Mouse (Mus musculus): ENCODE measurements around the gene Magi1. TPM values are rescaled to one million over a fixed set of nuclear protein-coding genes. Genes with fewer than 3 reads are reported as not detected.
"Not testable (repeated sequence)": the region's sequence is repeated elsewhere in the genome, so short reads cannot be mapped to it uniquely, and the experiment has no call there.

The Magi1 gene
- polyA plus RNA-seq, 1 experiment from 2014 or later, result 25.0 TPM

GRCm38 (mm10) chr6:94026361-94026760, 257.4 kb downstream of the Magi1 start:
- no peak for DNase-seq (ENCODE audit: low spot score)
- Histone ChIP-seq H3K27me3 (ENCODE audit: insufficient read depth, poor library complexity, severe bottlenecking) (no peaks in the 10 kb centered on the region), H3K4me3 (no peak overlapping the region), H3K27ac (no peak overlapping the region), H3K4me1 (replicated peaks) (peaks cover 11% of the 10 kb centered on the region), H3K36me3 (no peaks in the 10 kb centered on the region), H3K9me3 (no peaks in the 10 kb centered on the region)
- WGBS, result 87% methylated on average over 9 of the region's 9 CpGs

GRCm38 (mm10) chr6:94022437-94022836, 261.3 kb downstream of the Magi1 start:
- no peak for DNase-seq (ENCODE audit: low spot score)
- H3K9me3 ChIP-seq, result no peaks in the 10 kb centered on the region
- 90% methylated on average over 5 of the region's 5 CpGs for WGBS
- no peaks in the 10 kb centered on the region for H3K36me3 ChIP-seq
- H3K27ac ChIP-seq, result no peak overlapping the region
- H3K27me3 ChIP-seq (ENCODE audit: insufficient read depth, poor library complexity, severe bottlenecking), result no peaks in the 10 kb centered on the region
- H3K4me1 ChIP-seq (replicated peaks), result peaks cover 20% of the 10 kb centered on the region
- no peak overlapping the region for H3K4me3 ChIP-seq

- 87% methylated on average over 8 of the region's 8 CpGs for WGBS
- H3K4me3 ChIP-seq, result no peak overlapping the region
- no peak for DNase-seq (ENCODE audit: low spot score)
Observed at GRCm38 (mm10) chr6:94021239-94021962, 262.3 kb downstream of the Magi1 start.

GRCm38 (mm10) chr6:94020566-94020965, 263.2 kb downstream of the Magi1 start:
- peaks cover 19% of the 10 kb centered on the region for H3K4me1 ChIP-seq (replicated peaks)
- no peaks in the 10 kb centered on the region for H3K27me3 ChIP-seq (ENCODE audit: insufficient read depth, poor library complexity, severe bottlenecking)
- no peak for DNase-seq (ENCODE audit: low spot score)
- no peaks in the 10 kb centered on the region for H3K36me3 ChIP-seq
- WGBS, result 41% methylated on average over 4 of the region's 4 CpGs
- no peak overlapping the region for H3K27ac ChIP-seq
- H3K4me3 ChIP-seq, result no peak overlapping the region
- no peaks in the 10 kb centered on the region for H3K9me3 ChIP-seq

More at GRCm38 (mm10) chr6:94021239-94021962, 262.3 kb downstream of the Magi1 start:
- Histone ChIP-seq H3K36me3 (no peaks in the 10 kb centered on the region), H3K27ac (peak overlapping the region; percentile 12; the same call in 1 of the 2 replicates), H3K4me1 (replicated peaks) (peaks cover 20% of the 10 kb centered on the region), H3K9me3 (no peaks in the 10 kb centered on the region), H3K27me3 (ENCODE audit: insufficient read depth, poor library complexity, severe bottlenecking) (no peaks in the 10 kb centered on the region)

- H3K36me3 ChIP-seq, result no peaks in the 10 kb centered on the region
- no peak overlapping the region for H3K27ac ChIP-seq
- 88% methylated on average over 4 of the region's 4 CpGs for WGBS
- H3K4me3 ChIP-seq, result no peak overlapping the region
- DNase-seq (ENCODE audit: low spot score), result no peak
- no peaks in the 10 kb centered on the region for H3K27me3 ChIP-seq (ENCODE audit: insufficient read depth, poor library complexity, severe bottlenecking)
- H3K9me3 ChIP-seq, result no peaks in the 10 kb centered on the region
- H3K4me1 ChIP-seq (replicated peaks), result peaks cover 13% of the 10 kb centered on the region
Observed at GRCm38 (mm10) chr6:94019935-94020334, 263.8 kb downstream of the Magi1 start.

GRCm38 (mm10) chr6:94013761-94014160, 270.0 kb downstream of the Magi1 start:
- H3K9me3 ChIP-seq, result no peaks in the 10 kb centered on the region
- H3K36me3 ChIP-seq, result no peaks in the 10 kb centered on the region
- no peak overlapping the region for H3K4me3 ChIP-seq
- DNase-seq (ENCODE audit: low spot score), result no peak
- H3K27me3 ChIP-seq (ENCODE audit: insufficient read depth, poor library complexity, severe bottlenecking), result no peaks in the 10 kb centered on the region
- 92% methylated on average over 2 of the region's 2 CpGs for WGBS
- no peak overlapping the region for H3K27ac ChIP-seq
- H3K4me1 ChIP-seq (replicated peaks), result peaks cover 25% of the 10 kb centered on the region

GRCm38 (mm10) chr6:94011947-94012346, 271.8 kb downstream of the Magi1 start:
- Histone ChIP-seq H3K4me1 (replicated peaks) (peaks cover 28% of the 10 kb centered on the region), H3K4me3 (no peak overlapping the region), H3K27ac (no peak overlapping the region), H3K36me3 (no peaks in the 10 kb centered on the region), H3K9me3 (no peaks in the 10 kb centered on the region), H3K27me3 (ENCODE audit: insufficient read depth, poor library complexity, severe bottlenecking) (no peaks in the 10 kb centered on the region)
- peak; percentile 15 for DNase-seq (ENCODE audit: low spot score)
- 57% methylated on average over 5 of the region's 5 CpGs for whole genome bisulfite sequencing

- Histone ChIP-seq H3K27me3 (ENCODE audit: insufficient read depth, poor library complexity, severe bottlenecking) (no peaks in the 10 kb centered on the region), H3K4me1 (replicated peaks) (peaks cover 28% of the 10 kb centered on the region), H3K27ac (no peak overlapping the region), H3K36me3 (no peaks in the 10 kb centered on the region), H3K9me3 (no peaks in the 10 kb centered on the region), H3K4me3 (no peak overlapping the region)
- 77% methylated on average over 6 of the region's 6 CpGs for WGBS
- DNase-seq (ENCODE audit: low spot score), result no peak
Observed at GRCm38 (mm10) chr6:94011521-94011920, 272.2 kb downstream of the Magi1 start.

GRCm38 (mm10) chr6:94008577-94008976, 275.1 kb downstream of the Magi1 start:
- Histone ChIP-seq H3K4me1 (replicated peaks) (peaks cover 28% of the 10 kb centered on the region), H3K9me3 (no peaks in the 10 kb centered on the region), H3K27ac (no peak overlapping the region), H3K4me3 (no peak overlapping the region), H3K27me3 (ENCODE audit: insufficient read depth, poor library complexity, severe bottlenecking) (no peaks in the 10 kb centered on the region), H3K36me3 (no peaks in the 10 kb centered on the region)
- WGBS, result 73% methylated on average over 4 of the region's 4 CpGs
- DNase-seq (ENCODE audit: low spot score), result no peak

GRCm38 (mm10) chr6:94003586-94003985, 280.1 kb downstream of the Magi1 start:
- not testable (repeated sequence) for H3K4me3 ChIP-seq; H3K27ac ChIP-seq; H3K9me3 ChIP-seq; DNase-seq (ENCODE audit: low spot score); H3K36me3 ChIP-seq; H3K4me1 ChIP-seq (replicated peaks); H3K27me3 ChIP-seq (ENCODE audit: insufficient read depth, poor library complexity, severe bottlenecking)
- 69% methylated on average over 2 of the region's 2 CpGs for WGBS

GRCm38 (mm10) chr6:93996841-93997485, 286.8 kb downstream of the Magi1 start:
- Histone ChIP-seq H3K9me3 (no peaks in the 10 kb centered on the region), H3K4me3 (no peak overlapping the region), H3K4me1 (replicated peaks) (no peaks in the 10 kb centered on the region), H3K27me3 (ENCODE audit: insufficient read depth, poor library complexity, severe bottlenecking) (no peaks in the 10 kb centered on the region), H3K27ac (no peak overlapping the region), H3K36me3 (no peaks in the 10 kb centered on the region)
- 91% methylated on average over 8 of the region's 8 CpGs for WGBS
- no peak for DNase-seq (ENCODE audit: low spot score)

GRCm38 (mm10) chr6:93987561-93987960, 296.2 kb downstream of the Magi1 start:
- H3K4me3 ChIP-seq, result no peak overlapping the region
- peaks cover 29% of the 10 kb centered on the region for H3K4me1 ChIP-seq (replicated peaks)
- H3K9me3 ChIP-seq, result no peaks in the 10 kb centered on the region
- no peaks in the 10 kb centered on the region for H3K27me3 ChIP-seq (ENCODE audit: insufficient read depth, poor library complexity, severe bottlenecking)
- no peak overlapping the region for H3K27ac ChIP-seq
- WGBS, result 36% methylated on average over 3 of the region's 3 CpGs
- DNase-seq (ENCODE audit: low spot score), result no peak
- H3K36me3 ChIP-seq, result no peaks in the 10 kb centered on the region

GRCm38 (mm10) chr6:93985111-93985510, 298.6 kb downstream of the Magi1 start:
- peaks cover 32% of the 10 kb centered on the region for H3K4me1 ChIP-seq (replicated peaks)
- 60% methylated on average over 9 of the region's 9 CpGs for WGBS
- no peak overlapping the region for H3K27ac ChIP-seq
- peak; percentile 43 for DNase-seq (ENCODE audit: low spot score)
- no peaks in the 10 kb centered on the region for H3K27me3 ChIP-seq (ENCODE audit: insufficient read depth, poor library complexity, severe bottlenecking)
- H3K9me3 ChIP-seq, result no peaks in the 10 kb centered on the region
- H3K36me3 ChIP-seq, result no peaks in the 10 kb centered on the region
- H3K4me3 ChIP-seq, result no peak overlapping the region
